Mouse (Mus musculus): ENCODE measurements around the gene Gm20388. TPM values are rescaled to one million over a fixed set of nuclear protein-coding genes. Genes with fewer than 3 reads are reported as not detected.

Gm20388 gene
- total RNA-seq, 4 experiments from 2014 or later, result 0.17 to 15.1 (median 6.6) TPM

GRCm38 (mm10) chr8:120308131-120308530 is 397.5 kb downstream of the Gm20388 start:
- no peak for DNase-seq (ENCODE audit: low spot score in 2 of 2)

GRCm38 (mm10) chr8:120308553-120308952 is 397.9 kb downstream of the Gm20388 start:
- DNase-seq (ENCODE audit: low spot score in 2 of 2), result no peak

GRCm38 (mm10) chr8:120309326-120309725 is 398.7 kb downstream of the Gm20388 start:
- DNase-seq (ENCODE audit: low spot score in 2 of 2), result peak; percentile 64 to 70

- DNase-seq (ENCODE audit: low spot score in 2 of 2), result no peak
Measured at GRCm38 (mm10) chr8:120310063-120310462, 399.4 kb downstream of the Gm20388 start.

- no peak for DNase-seq (ENCODE audit: low spot score in 2 of 2)
Measured at GRCm38 (mm10) chr8:120312452-120312851, 401.8 kb downstream of the Gm20388 start.

- DNase-seq (ENCODE audit: low spot score in 2 of 2), result no peak
Measured at GRCm38 (mm10) chr8:120313674-120314073, 403.0 kb downstream of the Gm20388 start.

- DNase-seq (ENCODE audit: low spot score in 2 of 2), result no peak
Measured at GRCm38 (mm10) chr8:120314932-120315331, 404.3 kb downstream of the Gm20388 start.

- no peak for DNase-seq (ENCODE audit: low spot score in 2 of 2)
Measured at GRCm38 (mm10) chr8:120315644-120316043, 405.0 kb downstream of the Gm20388 start.

GRCm38 (mm10) chr8:120316707-120317106 is 406.1 kb downstream of the Gm20388 start:
- no peak for DNase-seq (ENCODE audit: low spot score in 2 of 2)

- DNase-seq (ENCODE audit: low spot score in 2 of 2), result no peak
Measured at GRCm38 (mm10) chr8:120317118-120317824, 406.6 kb downstream of the Gm20388 start.

- no peak for DNase-seq (ENCODE audit: low spot score in 2 of 2)
Measured at GRCm38 (mm10) chr8:120318476-120318991, 407.9 kb downstream of the Gm20388 start.

GRCm38 (mm10) chr8:120319449-120319848 is 408.8 kb downstream of the Gm20388 start:
- DNase-seq (ENCODE audit: low spot score in 2 of 2), result peak in 1 of 2 experiments; percentile 70

GRCm38 (mm10) chr8:120320146-120320545 is 409.5 kb downstream of the Gm20388 start:
- no peak for DNase-seq (ENCODE audit: low spot score in 2 of 2)

- DNase-seq (ENCODE audit: low spot score in 2 of 2), result no peak
Measured at GRCm38 (mm10) chr8:120321724-120322123, 411.1 kb downstream of the Gm20388 start.

GRCm38 (mm10) chr8:120322956-120323448 is 412.4 kb downstream of the Gm20388 start:
- peak; percentile 72 to 90 for DNase-seq (ENCODE audit: low spot score in 2 of 2)

GRCm38 (mm10) chr8:120324555-120324954 is 413.9 kb downstream of the Gm20388 start:
- DNase-seq (ENCODE audit: low spot score in 2 of 2), result no peak

GRCm38 (mm10) chr8:120325172-120325767 is 414.6 kb downstream of the Gm20388 start:
- DNase-seq (ENCODE audit: low spot score in 2 of 2), result no peak

GRCm38 (mm10) chr8:120327131-120327554 is 416.5 kb downstream of the Gm20388 start:
- no peak for DNase-seq (ENCODE audit: low spot score in 2 of 2)

GRCm38 (mm10) chr8:120328361-120329022 is 417.9 kb downstream of the Gm20388 start:
- no peak for DNase-seq (ENCODE audit: low spot score in 2 of 2)

- no peak for DNase-seq (ENCODE audit: low spot score in 2 of 2)
Measured at GRCm38 (mm10) chr8:120329030-120329748, 418.5 kb downstream of the Gm20388 start.

- no peak for DNase-seq (ENCODE audit: low spot score in 2 of 2)
Measured at GRCm38 (mm10) chr8:120331027-120331426, 420.4 kb downstream of the Gm20388 start.
